8 mouse cellular contexts compared by ENCODE assay signal in the genomic region with DNA sequence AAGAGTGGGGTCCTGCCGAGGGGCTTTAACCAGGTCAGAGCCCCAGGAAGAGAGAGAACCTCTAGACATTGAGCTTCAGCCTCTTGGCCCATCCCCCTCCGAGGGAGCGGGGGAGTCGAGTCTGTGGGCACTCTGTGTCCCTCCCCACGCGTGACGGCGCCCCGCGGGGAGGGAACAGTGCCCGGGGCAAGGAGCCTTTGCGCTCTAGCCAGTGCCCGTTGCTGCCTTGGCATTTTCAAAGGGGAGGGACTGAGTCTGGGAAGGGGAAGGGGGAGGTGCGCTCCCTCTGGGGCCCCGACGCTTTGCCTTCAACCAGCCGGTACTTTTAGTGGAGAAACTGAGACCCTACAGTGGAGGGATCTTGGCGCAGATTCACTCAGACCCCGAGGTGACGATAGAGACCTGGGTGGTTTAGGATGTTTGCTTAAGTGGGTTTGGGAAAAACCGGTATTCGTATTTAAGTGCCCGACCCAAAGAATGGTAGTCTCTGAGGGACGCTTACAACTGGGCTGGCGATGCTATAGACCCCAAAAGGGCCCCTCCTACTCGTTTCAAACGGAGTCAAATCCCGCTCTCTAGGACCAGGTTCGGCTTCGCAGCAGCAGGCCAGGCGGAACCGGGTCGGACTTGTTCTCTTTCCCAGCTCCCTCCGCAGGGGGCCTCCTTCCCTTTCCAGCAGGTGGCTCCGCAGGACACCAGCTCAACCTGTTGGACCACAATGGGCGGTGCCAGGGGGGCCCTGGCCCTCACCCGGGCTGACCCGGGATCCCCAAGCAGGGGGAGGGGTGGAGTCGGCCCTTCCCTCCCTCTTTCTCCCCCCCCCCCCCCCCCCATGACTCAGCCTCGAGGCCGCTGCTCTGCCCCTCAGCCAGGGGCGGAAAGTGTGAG. TPM values are rescaled to one million over a fixed set of nuclear protein-coding genes. Genes with fewer than 3 reads are reported as not detected.
DNase-seq lines count a peak whose midpoint lies in the region; ATAC-seq and TF ChIP-seq lines count a peak whose summit lies in the region.

A gene (minus strand): TSS at position 771 of the 888 bp plus-strand sequence.

- TF ChIP-seq EP300 in lung, postnatal 0 days (IDR thresholded peaks at IDR 0.05) = 0 out of 2 replicates have a peak, but pooled peaks have one; percentile 25

- peak within 1 kb of the TSS; percentile 46 for H3K4me3 ChIP-seq in forebrain, embryonic 15.5 days
- H3K4me3 ChIP-seq in lung, postnatal 0 days (ENCODE audit: low read depth, low read length) = peak within 1 kb of the TSS; percentile 78

- peak; percentile 21; the same call in 1 of the 2 replicates for ATAC-seq in cerebellum, adult (ENCODE audit: insufficient number of reproducible peaks, low FRiP score, low TSS enrichment)
- peak; percentile 45 for ATAC-seq in forebrain, embryonic 15.5 days (replicated peaks)
- ATAC-seq in lung, postnatal 0 days = peak; percentile 68

- 0% methylated on average over 39 of the region's 42 CpGs for WGBS in forebrain, embryonic 15.5 days
- WGBS in lung, postnatal 0 days = under 1% methylated on average over 38 of the region's 42 CpGs

- no peaks in the 10 kb centered on the region for H3K36me3 ChIP-seq in forebrain, embryonic 15.5 days
- no peaks in the 10 kb centered on the region for H3K36me3 ChIP-seq in lung, postnatal 0 days (ENCODE audit: insufficient read depth, low read length)

- peak within 1 kb of the TSS; percentile 64 for H3K27ac ChIP-seq in forebrain, embryonic 15.5 days (replicated peaks)
- H3K27ac ChIP-seq in lung, postnatal 0 days (ENCODE audit: low read length) = peak within 1 kb of the TSS; percentile 97

- peak; percentile 85 for DNase-seq in MN1 (ENCODE audit: low spot score)
- DNase-seq in heart, postnatal 25 days (ENCODE audit: low spot score) = peak; percentile 78
- peak in 1 of 2 experiments; percentile 68 for DNase-seq in layer of hippocampus, adult 8-10 months (ENCODE audit: low spot score in 2 of 2)
- peak; percentile 92 for DNase-seq in lung, postnatal 0 days (ENCODE audit: low spot score)
- DNase-seq in ovary, adult 18-20 months (ENCODE audit: low spot score) = peak; percentile 78
- peak; percentile 82 to 83 for DNase-seq in urinary bladder, postnatal 4 days (ENCODE audit: low spot score in 2 of 2)

- peak within 1 kb of the TSS; percentile 94 for H3K4me2 ChIP-seq in forebrain, embryonic 15.5 days (replicated peaks)
- H3K4me2 ChIP-seq in lung, postnatal 0 days (replicated peaks; ENCODE audit: low read depth, low read length) = peak within 1 kb of the TSS; percentile 99

- peak within 1 kb of the TSS; percentile 42 for H3K9ac ChIP-seq in forebrain, embryonic 15.5 days (replicated peaks)
- H3K9ac ChIP-seq in lung, postnatal 0 days (replicated peaks; ENCODE audit: low read depth) = peak within 1 kb of the TSS; percentile 65

- H3K9me3 ChIP-seq in forebrain, embryonic 15.5 days = no peaks in the 10 kb centered on the region
- H3K9me3 ChIP-seq in lung, postnatal 0 days (ENCODE audit: low read length) = no peaks in the 10 kb centered on the region

- intact Hi-C loops in heart, postnatal 25 days (cut with DNase I) = no loop called here

- peaks cover 61% of the 10 kb centered on the region for H3K4me1 ChIP-seq in forebrain, embryonic 15.5 days
- H3K4me1 ChIP-seq in lung, postnatal 0 days (ENCODE audit: insufficient read depth, low read depth, low read length) = peaks cover 16% of the 10 kb centered on the region

- H3K27me3 ChIP-seq in forebrain, embryonic 15.5 days = peaks cover 5% of the 10 kb centered on the region; the same call in 1 of the 2 replicates
- H3K27me3 ChIP-seq in lung, postnatal 0 days (replicated peaks; ENCODE audit: insufficient read depth, low read length) = no peaks in the 10 kb centered on the region

- peak; percentile 62 for TF ChIP-seq CTCF in lung, postnatal 0 days (IDR thresholded peaks at IDR 0.05)

RNA-seq across cellular contexts. Expression of the gene that starts here (rescaled TPM):
- 0.37 and 0.52 TPM in 2 replicates for polyA plus RNA-seq in forebrain, embryonic 15.5 days (2015; fragmentation: Nextera tagmentation; extraction: Ambion mirVana)
- 10 to 100 TPM; 20.6 to 25.1 TPM for total RNA-seq in heart, postnatal 25 days (2021)
- 10 to 100 TPM; 12.6 to 18.7 (median 15.9) TPM for total RNA-seq in layer of hippocampus, adult 8-10 months (2022)
- polyA plus RNA-seq in lung, postnatal 0 days (2015; fragmentation: Nextera tagmentation; extraction: Ambion mirVana) = 6.4 and 7.3 TPM in 2 replicates

Comparison
In these comparisons a context has a peak if more than half of its experiments do, and no peak if none do; other contexts are left out.
1. Peak in ATAC-seq, H3K4me3 ChIP-seq, H3K27ac ChIP-seq, H3K9ac ChIP-seq and H3K4me2 ChIP-seq in forebrain, embryonic 15.5 days; RNA of the gene not detected or under 1 TPM.